Mouse (Mus musculus) CH12.LX (cell line): ENCODE results near the gene Tshz3. TPM values are rescaled to one million over a fixed set of nuclear protein-coding genes. Genes with fewer than 3 reads are reported as not detected.

Experiments used
- DNase-seq: peaks from one replicate; pipeline ENCODE4 v3.0.0-alpha.2; 2013; ENCODE audit errors: extremely low read depth
- H3K27ac ChIP-seq: 2 replicates; pipeline ENCODE4 v1.5.1; 2012; ENCODE audit warnings: low read depth, mild to moderate bottlenecking, control low read depth, moderate library complexity; ENCODE audit not compliant: insufficient read depth
- H3K27me3 ChIP-seq: replicated peaks from 2 replicates; pipeline ENCODE3; 2012; ENCODE audit warnings: inconsistent platforms
- H3K36me3 ChIP-seq, 2 experiments: replicated peaks in 1 of 2; 2 replicates each; pipeline versions ENCODE3 to v1.6.1; 2012; ENCODE audit warnings: inconsistent platforms in 1 of 2, low read length in 1 of 2, mild to moderate bottlenecking in 1 of 2, mixed read lengths in 1 of 2, moderate library complexity in 1 of 2; ENCODE audit not compliant: control insufficient read depth in 1 of 2, insufficient read depth in 1 of 2
- H3K4me1 ChIP-seq, 2 experiments: 2 replicates each; pipeline ENCODE4 v1.6.1; 2012; ENCODE audit warnings: inconsistent platforms in 1 of 2, moderate library complexity in 1 of 2; ENCODE audit not compliant: insufficient read depth in 2 of 2, control insufficient read depth in 1 of 2
- H3K4me2 ChIP-seq: 2 replicates; pipeline ENCODE4 v1.6.1; 2012; ENCODE audit warnings: low read depth, mild to moderate bottlenecking, control low read depth; ENCODE audit not compliant: poor library complexity, insufficient read depth, severe bottlenecking
- H3K4me3 ChIP-seq, 3 experiments: fragments of 150-350 bp in 1 of 3; sonication (generic) in 1 of 3; replicated peaks in 1 of 3; 2 replicates each; pipeline versions ENCODE3 to v1.5.1; 2011 to 2012; ENCODE audit warnings: low read depth in 2 of 3, low read length in 2 of 3, mild to moderate bottlenecking in 2 of 3, moderate library complexity in 2 of 3, control low read depth in 1 of 3, improper control_type of control experiment in 1 of 3, inconsistent platforms in 1 of 3, mixed read lengths in 1 of 3; ENCODE audit not compliant: poor library complexity in 1 of 3
- H3K79me2 ChIP-seq: replicated peaks from 2 replicates; pipeline ENCODE4 v1.6.1; 2012; ENCODE audit warnings: mild to moderate bottlenecking, moderate library complexity; ENCODE audit not compliant: control insufficient read depth, poor library complexity, insufficient read depth, severe bottlenecking; ENCODE audit errors: extremely low read depth
- H3K9ac ChIP-seq: 2 replicates; pipeline ENCODE4 v1.6.1; 2012; ENCODE audit warnings: low read depth, mild to moderate bottlenecking, control low read depth, moderate library complexity; ENCODE audit not compliant: insufficient read depth
- H3K9me3 ChIP-seq: replicated peaks from 2 replicates; pipeline ENCODE3; 2012; ENCODE audit warnings: low read length, inconsistent platforms, mixed read lengths
- E2F4 ChIP-seq: IDR thresholded peaks from 2 replicates; pipeline ENCODE4 v1.6.1; 2011; ENCODE audit warnings: low read depth, low read length, improper control_type of control experiment; ENCODE audit not compliant: insufficient replicate concordance
- ETS1 ChIP-seq: conservative IDR thresholded peaks from 2 replicates; pipeline ENCODE4 v1.6.1; 2012; ENCODE audit warnings: low read depth, mild to moderate bottlenecking, inconsistent platforms, low read length, improper control_type of control experiment, moderate library complexity
- GABPA ChIP-seq: IDR thresholded peaks from 2 replicates; pipeline ENCODE4 v1.6.1; 2012; ENCODE audit warnings: low read depth, low read length, improper control_type of control experiment, inconsistent platforms; ENCODE audit not compliant: insufficient replicate concordance
- IRF4 ChIP-seq: IDR thresholded peaks from 2 replicates; pipeline ENCODE4 v1.6.1; 2014; ENCODE audit warnings: low read depth, mild to moderate bottlenecking, inconsistent platforms, low read length, improper control_type of control experiment
- JUN ChIP-seq: IDR thresholded peaks from 2 replicates; pipeline ENCODE4 v1.6.1; 2011; ENCODE audit warnings: low read depth, mild to moderate bottlenecking, low read length, improper control_type of control experiment, moderate library complexity; ENCODE audit not compliant: insufficient read depth
- JUND ChIP-seq: conservative IDR thresholded peaks from 2 replicates; pipeline ENCODE4 v1.6.1; 2011; ENCODE audit warnings: low read depth, low read length, improper control_type of control experiment
- KAT2A ChIP-seq: IDR thresholded peaks from 2 replicates; pipeline ENCODE4 v1.6.1; 2012; ENCODE audit warnings: low read length, improper control_type of control experiment, inconsistent platforms; ENCODE audit not compliant: insufficient replicate concordance
- MAFK ChIP-seq: IDR thresholded peaks from 2 replicates; pipeline ENCODE4 v1.6.1; 2011; ENCODE audit warnings: low read length, improper control_type of control experiment; ENCODE audit not compliant: insufficient replicate concordance
- MEF2A ChIP-seq: IDR thresholded peaks from 2 replicates; pipeline ENCODE4 v1.6.1; 2014; ENCODE audit warnings: low read depth, mild to moderate bottlenecking, inconsistent platforms, low read length, improper control_type of control experiment, borderline replicate concordance
- MXI1 ChIP-seq: IDR thresholded peaks from 2 replicates; pipeline ENCODE4 v1.6.1; 2011; ENCODE audit warnings: mild to moderate bottlenecking, low read depth, low read length, improper control_type of control experiment
- MYC ChIP-seq: IDR thresholded peaks from 2 replicates; pipeline ENCODE4 v1.6.1; 2011; ENCODE audit warnings: low read depth, mild to moderate bottlenecking, improper control_type of control experiment, low read length
- NELFE ChIP-seq: IDR thresholded peaks from 2 replicates; pipeline ENCODE4 v1.6.1; 2011; ENCODE audit warnings: low read depth, low read length, improper control_type of control experiment
- PAX5 ChIP-seq: IDR thresholded peaks from 2 replicates; pipeline ENCODE4 v1.6.1; 2012; ENCODE audit warnings: low read length, inconsistent platforms, mixed read lengths
- POLR2AphosphoS2 ChIP-seq: IDR thresholded peaks from 2 replicates; pipeline ENCODE4 v1.6.1; 2011; ENCODE audit warnings: low read depth, low read length, improper control_type of control experiment
- RCOR1 ChIP-seq: conservative IDR thresholded peaks from 2 replicates; pipeline ENCODE4 v1.6.1; 2012; ENCODE audit warnings: low read depth, mild to moderate bottlenecking, inconsistent platforms, low read length, improper control_type of control experiment
- SIN3A ChIP-seq: IDR thresholded peaks from 2 replicates; pipeline ENCODE4 v1.6.1; 2012; ENCODE audit warnings: low read length, improper control_type of control experiment, inconsistent platforms
- TBP ChIP-seq: conservative IDR thresholded peaks from 2 replicates; pipeline ENCODE4 v1.6.1; 2011; ENCODE audit warnings: low read depth, low read length, improper control_type of control experiment
- TCF12 ChIP-seq: IDR thresholded peaks from 2 replicates; pipeline ENCODE4 v1.6.1; 2014; ENCODE audit warnings: low read depth, mild to moderate bottlenecking, inconsistent platforms, low read length, improper control_type of control experiment
- ZKSCAN1 ChIP-seq: IDR thresholded peaks from 2 replicates; pipeline ENCODE4 v1.6.1; 2012; ENCODE audit warnings: low read depth, inconsistent platforms, low read length, improper control_type of control experiment, borderline replicate concordance
- ZMIZ1 ChIP-seq: IDR thresholded peaks from 2 replicates; pipeline ENCODE4 v1.6.1; 2012; ENCODE audit warnings: low read depth, mild to moderate bottlenecking, inconsistent platforms, low read length, improper control_type of control experiment
- dilution Hi-C: fragments of 300-500 bp; cut with MboI; formaldehyde crosslinking; loops from 2 replicates; pipeline ENCODE4 v1.14.3; 2020; ENCODE audit warnings: low sequenced_read_pairs; ENCODE audit not compliant: extremely low pct_unique_long_range_greater_than_20kb, extremely low pct_ligation_motif_present
- in situ Hi-C: fragments of 300-500 bp; cut with MboI; formaldehyde crosslinking; loops from 3 replicates; pipeline ENCODE4 v1.14.3; 2019; ENCODE audit warnings: low sequenced_read_pairs, low pct_ligation_motif_present, low pct_unique_long_range_greater_than_20kb, mixed read lengths
- polyA plus RNA-seq: library from polyadenylated mRNA; unstranded; fragments of >175 nt; gene quantifications from 2 replicates; pipeline ENCODE4 v1.2.1, GENCODE M21; 2012; ENCODE audit warnings: low read depth; ENCODE audit not compliant: insufficient read length
- total RNA-seq, 2 experiments: library from RNA; depleted of rRNA; stranded (reverse); fragments of 300-350 nt in 1 of 2; fragments of >200 nt in 1 of 2; gene quantifications; 2 replicates each; pipeline ENCODE4 v1.2.3; 2012 to 2014

Tshz3 gene
- total and polyA plus RNA-seq, 3 experiments: not detected

GRCm38 (mm10) chr7:36658331-36658730, 39.6 kb upstream of the Tshz3 start:
- Histone ChIP-seq H3K27me3 (no peaks in the 10 kb centered on the region), H3K27ac (no peak overlapping the region), H3K4me2 (no peak overlapping the region), H3K36me3 (no peaks in the 10 kb centered on the region), H3K9ac (no peak overlapping the region), H3K4me3 (no peak overlapping the region), H3K4me1 (no peaks in the 10 kb centered on the region), H3K79me2 (no peaks in the 10 kb centered on the region), H3K9me3 (peaks cover 86% of the 10 kb centered on the region)
- in situ Hi-C loops: no loop called here
- DNase-seq: no peak
- dilution Hi-C loops: no loop called here
- no peak for TF ChIP-seq RCOR1
- TF ChIP-seq JUN: no peak
- no peak for TF ChIP-seq ETS1
- no peak for TF ChIP-seq SIN3A
- no peak for TF ChIP-seq TCF12
- no peak for TF ChIP-seq ZMIZ1
- TF ChIP-seq JUND: no peak
- TF ChIP-seq MEF2A: no peak
- TF ChIP-seq E2F4: no peak
- no peak for TF ChIP-seq PAX5
- no peak for TF ChIP-seq NELFE
- no peak for TF ChIP-seq IRF4
- TF ChIP-seq POLR2AphosphoS2: no peak

DNA sequence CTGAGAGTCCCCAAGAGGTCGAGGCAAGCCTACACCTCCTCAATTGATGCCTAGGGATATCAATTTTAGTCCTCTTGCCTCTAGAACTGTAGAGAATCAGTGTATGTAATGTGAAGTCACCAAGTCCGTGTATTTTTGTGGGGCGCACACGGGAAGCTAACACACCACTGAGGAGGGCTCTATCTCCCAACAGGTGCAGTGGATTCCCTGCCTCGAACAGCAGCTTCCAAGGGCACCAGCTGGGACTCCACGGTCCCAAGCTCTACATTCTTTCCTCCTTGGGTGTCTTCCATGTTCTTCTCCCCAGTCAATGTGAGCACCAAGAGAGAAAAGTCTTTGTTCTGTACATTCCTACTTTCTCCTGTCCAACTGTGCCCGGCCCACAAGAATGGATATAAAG, 38.7 kb upstream of the Tshz3 start:
- Histone ChIP-seq H3K27me3 (no peaks in the 10 kb centered on the region), H3K79me2 (no peaks in the 10 kb centered on the region), H3K9ac (no peak overlapping the region), H3K4me1 (no peaks in the 10 kb centered on the region), H3K27ac (no peak overlapping the region), H3K9me3 (peaks cover 85% of the 10 kb centered on the region), H3K4me2 (no peak overlapping the region), H3K36me3 (no peaks in the 10 kb centered on the region), H3K4me3 (no peak overlapping the region)
- dilution Hi-C loops (no loop called here), in situ Hi-C loops (no loop called here)
- TF ChIP-seq SIN3A (no peak), KAT2A (no peak), MAFK (no peak), MXI1 (no peak), ZMIZ1 (no peak), ZKSCAN1 (no peak), TBP (no peak), GABPA (no peak), MYC (no peak)
- DNase-seq: no peak
